Mouse (Mus musculus) left cerebral cortex, postnatal 10 days (tissue): Measurements from ENCODE around the gene Dyrk3. TPM values are rescaled to one million over a fixed set of nuclear protein-coding genes. Genes with fewer than 3 reads are reported as not detected.
A peak's percentile ranks its signal among the peaks of the same experiment; 100 is the strongest.

Experiments used
- DNase-seq, 2 experiments: peaks; one replicate each; pipeline ENCODE4 v3.0.0; 2021 to 2022; ENCODE audit warnings: low spot score in 2 of 2, mixed read lengths in 1 of 2; ENCODE audit errors: extremely low spot score in 1 of 2
- intact Hi-C: fragments of 180-260 bp; cut with DNase I; formaldehyde crosslinking; loops from one replicate; pipeline ENCODE4 v1.15.1; 2025
- total RNA-seq, 2 experiments: library from RNA; stranded (reverse); gene quantifications; 2 replicates each; pipeline ENCODE4 v1.2.3; 2021

Gene Dyrk3
- total RNA-seq, 2 experiments from 2014 or later = 9.9 to 11.3 TPM

- DNase-seq = no peak
- intact Hi-C loops = no loop called here
These were observed 14.4 kb downstream of the Dyrk3 start for GRCm38 (mm10) chr1:131123522-131124265.

- DNase-seq = no peak
- intact Hi-C loops = no loop called here
These were observed 16.2 kb downstream of the Dyrk3 start for GRCm38 (mm10) chr1:131121987-131122386.

- DNase-seq = no peak
- intact Hi-C loops = loop anchor here (5.0 kb wide), 2 partner anchors 128 to 143 kb away; partner anchors contain the start of gene Rassf5
These were observed 19.1 kb downstream of the Dyrk3 start for GRCm38 (mm10) chr1:131119026-131119425.

- intact Hi-C loops = loop anchor here (5.0 kb wide), 2 partner anchors 129 to 144 kb away; partner anchors contain the start of gene Rassf5
- no peak for DNase-seq
These were observed 19.6 kb downstream of the Dyrk3 start for GRCm38 (mm10) chr1:131118530-131118929.

- intact Hi-C loops = loop anchor here (5.0 kb wide), 2 partner anchors 131 to 146 kb away; partner anchors contain the start of gene Rassf5
These were observed 21.6 kb downstream of the Dyrk3 start for GRCm38 (mm10) chr1:131116430-131117011.

GRCm38 (mm10) chr1:131115932-131116331 is 22.2 kb downstream of the Dyrk3 start:
- intact Hi-C loops = loop anchor here (2.0 to 5.0 kb wide), 3 partner anchors 39 to 146 kb away; partner anchors contain the start of gene Rassf5
- peak in 1 of 2 experiments; percentile 66 for DNase-seq

More at GRCm38 (mm10) chr1:131116430-131117011, 21.6 kb downstream of the Dyrk3 start:
- DNase-seq = peak; percentile 59

GRCm38 (mm10) chr1:131112576-131112975 is 25.6 kb downstream of the Dyrk3 start:
- intact Hi-C loops = no loop called here

GRCm38 (mm10) chr1:131110525-131111106 is 27.5 kb downstream of the Dyrk3 start:
- intact Hi-C loops = no loop called here
- peak in 1 of 2 experiments; percentile 53 for DNase-seq

More at GRCm38 (mm10) chr1:131112576-131112975, 25.6 kb downstream of the Dyrk3 start:
- no peak for DNase-seq

GRCm38 (mm10) chr1:131107575-131108308 is 30.4 kb downstream of the Dyrk3 start:
- intact Hi-C loops = loop anchor here (5.0 kb wide), 1 partner anchor 160 kb away; no protein-coding TSS in a partner anchor

GRCm38 (mm10) chr1:131103776-131104424 is 34.2 kb downstream of the Dyrk3 start:
- intact Hi-C loops = no loop called here
- no peak for DNase-seq

More at GRCm38 (mm10) chr1:131107575-131108308, 30.4 kb downstream of the Dyrk3 start:
- DNase-seq = no peak

GRCm38 (mm10) chr1:131100808-131101207 is 37.3 kb downstream of the Dyrk3 start:
- intact Hi-C loops = no loop called here
- no peak for DNase-seq

GRCm38 (mm10) chr1:131097700-131098094 is 40.4 kb downstream of the Dyrk3 start, which contains the start of gene Mapkapk2:
Mapkapk2 (minus strand) TSS chr1:131097826.
- DNase-seq = peak; percentile 86 to 96
- intact Hi-C loops = no loop called here

GRCm38 (mm10) chr1:131096803-131097699 is 41.1 kb downstream of the Dyrk3 start:
- intact Hi-C loops = no loop called here
- peak in 1 of 2 experiments; percentile 80 for DNase-seq

GRCm38 (mm10) chr1:131096132-131096695 is 41.9 kb downstream of the Dyrk3 start:
- DNase-seq = no peak
- intact Hi-C loops = no loop called here

- intact Hi-C loops = no loop called here
- no peak for DNase-seq
These were observed 42.6 kb downstream of the Dyrk3 start for GRCm38 (mm10) chr1:131095574-131095973.

- DNase-seq = no peak
- intact Hi-C loops = no loop called here
These were observed 44.3 kb downstream of the Dyrk3 start for GRCm38 (mm10) chr1:131093889-131094288.

- intact Hi-C loops = no loop called here
- DNase-seq = no peak
These were observed 45.3 kb downstream of the Dyrk3 start for GRCm38 (mm10) chr1:131092846-131093245.
